Mouse (Mus musculus): ENCODE measurements at regions not wholly inside any gene's neighbourhood (a gene's known extent, or its start where the extent isn't known, plus 50 kb on each side); places are given as distances from the start of the nearest gene placed in this dataset.

- Histone ChIP-seq H3K4me1 (ENCODE audit: control insufficient read depth, insufficient read depth, low read length) (no peaks in the 10 kb centered on the region), H3K27ac (ENCODE audit: insufficient read depth, low read depth, low read length) (no peak overlapping the region), H3K4me3 (ENCODE audit: insufficient read depth, low read depth, low read length) (no peak overlapping the region)
- TF ChIP-seq POLR2A (IDR thresholded peaks at IDR 0.05; ENCODE audit: insufficient read depth, low read depth, low read length) (no peak), CTCF (IDR thresholded peaks at IDR 0.05; ENCODE audit: insufficient read depth, low read depth, low read length) (no peak)
Measured at GRCm38 (mm10) chr3:115655020-115655419, 59.9 kb downstream of the S1pr1 start.

GRCm38 (mm10) chr3:115652236-115652635, 62.6 kb downstream of the S1pr1 start:
- Histone ChIP-seq H3K27ac (ENCODE audit: insufficient read depth, low read depth, low read length) (no peak overlapping the region), H3K4me1 (ENCODE audit: control insufficient read depth, insufficient read depth, low read length) (no peaks in the 10 kb centered on the region), H3K4me3 (ENCODE audit: insufficient read depth, low read depth, low read length) (no peak overlapping the region)
- WGBS, result 94% methylated on average over 5 of the region's 5 CpGs
- TF ChIP-seq POLR2A (IDR thresholded peaks at IDR 0.05; ENCODE audit: insufficient read depth, low read depth, low read length), result no peak

DNA sequence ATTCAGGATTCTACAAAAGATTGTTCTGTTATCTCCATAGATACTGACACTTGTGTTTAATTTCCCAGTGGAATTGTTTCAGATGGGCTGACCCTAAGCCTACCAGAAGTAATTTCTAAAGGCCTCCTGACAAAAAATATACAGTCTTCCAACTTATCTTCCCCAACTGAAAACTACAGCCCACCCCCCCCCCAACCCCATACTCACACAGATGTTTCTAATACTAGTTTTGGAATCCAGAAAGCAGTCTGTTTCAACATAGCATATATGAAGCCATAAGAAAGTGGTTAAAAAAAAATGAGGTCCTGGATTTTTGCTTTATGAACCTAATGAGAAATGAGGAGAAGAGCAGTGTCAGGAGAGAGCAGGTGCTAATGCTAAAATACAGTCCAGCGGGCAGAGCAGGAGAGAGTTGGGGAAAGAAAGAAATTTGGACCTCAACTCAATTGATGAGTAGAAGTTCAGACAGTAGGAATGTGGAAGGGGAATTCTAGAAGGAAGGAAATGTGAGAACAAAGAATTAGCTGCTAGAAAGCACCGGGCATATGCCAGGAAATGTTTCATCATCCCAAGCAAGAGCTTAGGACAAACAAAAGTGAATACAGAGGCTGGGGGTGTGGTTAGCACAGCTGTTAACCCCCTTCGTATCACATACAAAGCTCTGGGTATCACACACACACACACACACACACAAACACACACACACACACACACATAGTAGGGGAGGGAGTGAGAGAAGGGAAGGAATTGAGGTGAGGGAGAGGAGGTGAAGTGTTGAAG, 65.3 kb downstream of the S1pr1 start:
- WGBS, result 73% methylated on average over 3 of the region's 3 CpGs
- no peak overlapping the region for H3K4me3 ChIP-seq (ENCODE audit: insufficient read depth, low read depth, low read length)
- no peaks in the 10 kb centered on the region for H3K4me1 ChIP-seq (ENCODE audit: control insufficient read depth, insufficient read depth, low read length)
- no peak overlapping the region for H3K27ac ChIP-seq (ENCODE audit: insufficient read depth, low read depth, low read length)
- TF ChIP-seq CTCF (IDR thresholded peaks at IDR 0.05; ENCODE audit: insufficient read depth, low read depth, low read length) (no peak), POLR2A (IDR thresholded peaks at IDR 0.05; ENCODE audit: insufficient read depth, low read depth, low read length) (no peak)

- no peak overlapping the region for H3K27ac ChIP-seq (ENCODE audit: insufficient read depth, low read depth, low read length)
- TF ChIP-seq CTCF (IDR thresholded peaks at IDR 0.05; ENCODE audit: insufficient read depth, low read depth, low read length), result no peak
- TF ChIP-seq POLR2A (IDR thresholded peaks at IDR 0.05; ENCODE audit: insufficient read depth, low read depth, low read length), result no peak
- no peak overlapping the region for H3K4me3 ChIP-seq (ENCODE audit: insufficient read depth, low read depth, low read length)
- WGBS, result 75% methylated on average over 7 of the region's 7 CpGs
- H3K4me1 ChIP-seq (ENCODE audit: control insufficient read depth, insufficient read depth, low read length), result peaks cover 3% of the 10 kb centered on the region; the same call in 1 of the 2 replicates
Measured at GRCm38 (mm10) chr3:115646993-115647392, 67.9 kb downstream of the S1pr1 start.

DNA sequence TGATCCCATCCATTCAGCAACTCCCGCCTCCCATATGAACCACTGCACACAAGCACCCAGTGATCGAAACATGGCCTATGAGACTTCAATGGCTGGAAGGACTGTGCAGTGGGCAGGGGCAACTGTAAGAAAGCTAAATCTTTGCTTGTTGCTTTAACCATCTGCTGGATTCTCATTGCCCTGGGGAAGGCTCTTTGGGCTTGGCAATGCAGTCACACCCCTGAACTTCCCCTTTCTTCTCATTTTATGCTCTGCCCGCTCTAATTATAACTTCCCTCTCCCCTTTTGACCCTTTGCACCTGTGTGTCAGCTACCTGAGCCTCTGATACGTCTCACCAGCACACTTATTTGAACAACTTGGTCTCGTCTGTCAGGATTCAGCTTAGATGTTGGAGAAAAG, 70.6 kb downstream of the S1pr1 start:
- WGBS, result 88% methylated on average over 5 of the region's 5 CpGs

GRCm38 (mm10) chr3:115642846-115643260, 72.0 kb downstream of the S1pr1 start:
- WGBS, result 1% methylated on average over 11 of the region's 11 CpGs
- no peak overlapping the region for H3K27ac ChIP-seq (ENCODE audit: insufficient read depth, low read depth, low read length)
- TF ChIP-seq CTCF (IDR thresholded peaks at IDR 0.05; ENCODE audit: insufficient read depth, low read depth, low read length), result peak; percentile 89
- no peak for TF ChIP-seq POLR2A (IDR thresholded peaks at IDR 0.05; ENCODE audit: insufficient read depth, low read depth, low read length)
- H3K4me1 ChIP-seq (ENCODE audit: control insufficient read depth, insufficient read depth, low read length), result peaks cover 4% of the 10 kb centered on the region; the same call in 1 of the 2 replicates
- no peak overlapping the region; the same call in 1 of the 2 replicates for H3K4me3 ChIP-seq (ENCODE audit: insufficient read depth, low read depth, low read length)

More for the DNA sequence above, 70.6 kb downstream of the S1pr1 start:
- TF ChIP-seq CTCF (IDR thresholded peaks at IDR 0.05; ENCODE audit: insufficient read depth, low read depth, low read length) (no peak), POLR2A (IDR thresholded peaks at IDR 0.05; ENCODE audit: insufficient read depth, low read depth, low read length) (no peak)
- Histone ChIP-seq H3K4me1 (ENCODE audit: control insufficient read depth, insufficient read depth, low read length) (peaks cover 4% of the 10 kb centered on the region; the same call in 1 of the 2 replicates), H3K27ac (ENCODE audit: insufficient read depth, low read depth, low read length) (no peak overlapping the region), H3K4me3 (ENCODE audit: insufficient read depth, low read depth, low read length) (no peak overlapping the region)

DNA sequence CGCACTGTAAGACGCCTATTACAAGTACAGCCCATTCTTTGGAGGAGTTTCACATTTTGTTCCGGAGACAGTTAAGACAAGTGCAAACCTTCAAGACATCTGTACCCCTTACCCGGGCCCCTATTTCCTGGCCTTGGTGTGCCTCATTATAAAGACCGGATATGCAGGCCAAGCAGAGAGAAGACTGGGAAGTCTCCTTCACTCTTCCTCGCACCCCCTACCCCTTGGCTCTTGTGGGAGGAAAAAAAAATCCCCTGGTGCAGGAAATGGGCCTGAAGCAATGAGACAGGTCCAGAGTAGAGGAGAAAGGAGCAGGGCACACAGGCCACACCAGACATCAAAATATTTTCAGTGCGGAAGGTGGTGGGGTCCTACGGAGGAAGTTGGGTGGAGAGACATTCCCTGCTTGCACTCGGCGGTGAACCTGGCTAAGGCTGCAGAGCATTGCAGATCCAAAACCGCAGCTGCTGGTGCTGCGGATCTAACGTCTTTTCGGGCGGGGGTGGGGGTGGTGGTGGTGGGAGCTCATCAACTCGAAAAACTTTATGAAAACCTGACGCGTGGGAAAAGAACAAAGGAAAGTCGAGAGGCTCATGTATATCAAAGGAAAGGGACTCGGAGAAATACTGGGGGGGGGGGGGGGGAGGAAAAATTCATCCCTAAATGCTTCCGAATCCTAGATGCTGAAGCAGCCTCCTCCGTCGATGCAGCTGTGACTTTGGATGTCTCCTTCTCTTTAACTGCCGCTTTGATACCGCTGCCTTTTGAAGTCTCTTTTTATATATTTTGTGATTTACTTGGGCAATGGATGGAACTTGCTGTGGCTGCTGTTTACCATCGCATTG, 72.6 kb downstream of the S1pr1 start:
- H3K27ac ChIP-seq (ENCODE audit: insufficient read depth, low read depth, low read length), result no peak overlapping the region
- no peak for TF ChIP-seq POLR2A (IDR thresholded peaks at IDR 0.05; ENCODE audit: insufficient read depth, low read depth, low read length)
- TF ChIP-seq CTCF (IDR thresholded peaks at IDR 0.05; ENCODE audit: insufficient read depth, low read depth, low read length), result no peak
- H3K4me1 ChIP-seq (ENCODE audit: control insufficient read depth, insufficient read depth, low read length), result peaks cover 4% of the 10 kb centered on the region; the same call in 1 of the 2 replicates
- H3K4me3 ChIP-seq (ENCODE audit: insufficient read depth, low read depth, low read length), result peak overlapping the region; percentile 34
- WGBS, result 6% methylated on average over 26 of the region's 26 CpGs

- no peak overlapping the region for H3K27ac ChIP-seq (ENCODE audit: insufficient read depth, low read depth, low read length)
- 61% methylated on average over 6 of the region's 6 CpGs for WGBS
- TF ChIP-seq POLR2A (IDR thresholded peaks at IDR 0.05; ENCODE audit: insufficient read depth, low read depth, low read length) (no peak), CTCF (IDR thresholded peaks at IDR 0.05; ENCODE audit: insufficient read depth, low read depth, low read length) (no peak)
- peaks cover 4% of the 10 kb centered on the region; the same call in 1 of the 2 replicates for H3K4me1 ChIP-seq (ENCODE audit: control insufficient read depth, insufficient read depth, low read length)
- no peak overlapping the region for H3K4me3 ChIP-seq (ENCODE audit: insufficient read depth, low read depth, low read length)
Measured at GRCm38 (mm10) chr3:115641411-115641810, 73.5 kb downstream of the S1pr1 start.

GRCm38 (mm10) chr3:115635487-115635886, 79.4 kb downstream of the S1pr1 start:
- TF ChIP-seq CTCF (IDR thresholded peaks at IDR 0.05; ENCODE audit: insufficient read depth, low read depth, low read length) (no peak), POLR2A (IDR thresholded peaks at IDR 0.05; ENCODE audit: insufficient read depth, low read depth, low read length) (no peak)
- Histone ChIP-seq H3K4me3 (ENCODE audit: insufficient read depth, low read depth, low read length) (no peak overlapping the region), H3K27ac (ENCODE audit: insufficient read depth, low read depth, low read length) (no peak overlapping the region), H3K4me1 (ENCODE audit: control insufficient read depth, insufficient read depth, low read length) (no peaks in the 10 kb centered on the region)
- 95% methylated on average over 4 of the region's 4 CpGs for WGBS

Measured in olfactory bulb, adult 2 months (tissue).